Comparison of ENCODE assay signal across 11 mouse cellular contexts in the genomic region with DNA sequence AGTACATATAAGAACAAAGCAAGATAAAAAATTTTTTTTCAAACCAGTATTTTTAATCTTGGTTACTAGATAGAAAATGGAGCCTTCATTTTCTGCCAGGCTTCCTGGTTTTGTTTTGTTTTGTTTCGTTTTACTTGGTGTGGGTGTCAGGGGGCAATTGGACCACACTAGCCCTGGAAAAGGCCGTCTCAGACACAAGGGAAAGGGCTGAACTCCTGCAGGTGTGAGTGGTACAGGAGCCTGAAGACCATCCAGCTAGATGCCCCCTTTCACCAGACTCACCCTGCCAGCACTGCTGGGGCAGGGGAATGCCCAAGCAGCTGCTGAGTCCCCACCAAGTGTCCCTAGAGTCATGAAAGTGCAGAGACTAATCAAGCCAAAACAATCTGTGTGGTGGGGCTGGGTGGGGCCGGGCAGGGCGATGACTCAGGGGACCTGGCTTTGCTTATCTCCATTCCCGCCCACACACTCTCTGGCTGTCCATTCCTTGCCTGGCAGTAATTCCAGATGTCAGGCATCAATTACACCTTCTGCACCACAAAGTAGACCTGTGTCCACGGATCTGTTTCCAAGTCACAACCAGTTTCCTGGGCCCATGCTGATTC.
DNase-seq lines count a peak whose midpoint lies in the region.
"Had no signal": no experiment of that assay in that cellular context is flagged by ENCODE, and none has a peak within 500 bp of the region (broad histone marks: within the 10 kb centered on the region; RNA-seq: fewer than 3 reads in every experiment).

No protein-coding gene starts in this region.

- peak; percentile 7 for DNase-seq in ovary, postnatal 36 days (ENCODE audit: low spot score)
- DNase-seq in ovary, adult 18-20 months (ENCODE audit: low spot score) = no peak
- peak; percentile 30 for DNase-seq in c-Kit-positive CD71-negative TER-119-negative erythroid progenitor cells, embryonic 14.5 days (ENCODE audit: low read depth)
- peak; percentile 87 for DNase-seq in liver
- DNase-seq in yolk sac, embryonic 10.5 days (ENCODE audit: low spot score) = peak; percentile 23
- no peak for DNase-seq in frontal cortex, postnatal 10 days (ENCODE audit: low spot score in 2 of 2)
- DNase-seq in cerebellum, adult 9-10 months = no peak
- DNase-seq: cerebellum, postnatal 36 days; lung, postnatal 10 days; right cerebral cortex, postnatal 25 days; thymus, postnatal 4 days had no signal

Comparison
In these comparisons a context has a peak if more than half of its experiments do, and no peak if none do; other contexts are left out.
1. DNase-seq: peak in ovary, postnatal 36 days (single experiment), c-Kit-positive CD71-negative TER-119-negative erythroid progenitor cells, embryonic 14.5 days (single experiment), liver (single experiment) and yolk sac, embryonic 10.5 days (single experiment); none in ovary, adult 18-20 months (single experiment), frontal cortex, postnatal 10 days (0 of 2) and cerebellum, adult 9-10 months (single experiment).